Mouse (Mus musculus): ENCODE data around the gene Ccdc141.

- no peak for TF ChIP-seq CTCF (IDR thresholded peaks at IDR 0.05; ENCODE audit: extremely low read depth, insufficient read length, insufficient replicate concordance, low read depth, low read length)
- no peak for TF ChIP-seq POLR2A (IDR thresholded peaks at IDR 0.05; ENCODE audit: low read depth, low read length)
Measured at GRCm38 (mm10) chr2:77073930-77074329, 96.5 kb downstream of the Ccdc141 start.
